Mouse (Mus musculus) left cerebral cortex, postnatal 14 days (tissue): ENCODE data around the gene Olfr1045. TPM values are rescaled to one million over a fixed set of nuclear protein-coding genes. Genes with fewer than 3 reads are reported as not detected.
"Not testable (repeated sequence)": the region's sequence is repeated elsewhere in the genome, so short reads cannot be mapped to it uniquely, and the experiment has no call there.

Experiments
- DNase-seq, 2 experiments: peaks; one replicate each; pipeline ENCODE4 v3.0.0; 2021 to 2022; ENCODE audit warnings: low spot score in 2 of 2, mixed read lengths in 1 of 2
- intact Hi-C: fragments of 180-260 bp; cut with DNase I; formaldehyde crosslinking; loops from one replicate; pipeline ENCODE4 v1.15.1; 2025
- long read RNA-seq, 2 experiments: library from polyadenylated mRNA; stranded (forward); transcript quantifications; one replicate each; pipeline ENCODE4 v2.0.0; 2021
- total RNA-seq, 2 experiments: library from RNA; stranded (reverse); gene quantifications; 2 replicates each; pipeline ENCODE4 v1.2.3; 2021

The Olfr1045 gene
- total RNA-seq = not detected
- long read RNA-seq, experiment 1 = 0 reads
- long read RNA-seq, experiment 2 = 0 reads

DNA sequence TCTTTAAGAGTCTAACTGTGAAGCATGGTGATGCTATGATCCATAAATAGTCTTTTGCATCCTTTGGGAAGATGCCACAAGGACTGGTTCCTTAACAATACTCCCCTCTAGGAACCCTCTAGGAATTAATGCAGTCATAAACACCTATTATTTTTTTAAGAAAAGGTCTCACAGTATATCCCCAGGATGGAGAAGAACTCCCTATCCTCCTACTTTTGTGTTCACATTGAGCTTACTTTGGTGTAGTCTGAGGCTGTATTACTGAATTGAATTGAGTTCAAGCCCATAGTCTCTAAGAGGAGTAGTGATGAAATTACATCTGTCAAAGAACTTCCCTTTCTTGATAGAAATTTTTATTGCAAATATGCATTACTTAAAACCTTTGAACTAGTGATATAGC is at the start of gene Olfr1045:
Olfr1045 (minus strand) TSS at position 101 of the 400 bp plus-strand sequence.
- no peak for DNase-seq
- intact Hi-C loops = no loop called here

DNA sequence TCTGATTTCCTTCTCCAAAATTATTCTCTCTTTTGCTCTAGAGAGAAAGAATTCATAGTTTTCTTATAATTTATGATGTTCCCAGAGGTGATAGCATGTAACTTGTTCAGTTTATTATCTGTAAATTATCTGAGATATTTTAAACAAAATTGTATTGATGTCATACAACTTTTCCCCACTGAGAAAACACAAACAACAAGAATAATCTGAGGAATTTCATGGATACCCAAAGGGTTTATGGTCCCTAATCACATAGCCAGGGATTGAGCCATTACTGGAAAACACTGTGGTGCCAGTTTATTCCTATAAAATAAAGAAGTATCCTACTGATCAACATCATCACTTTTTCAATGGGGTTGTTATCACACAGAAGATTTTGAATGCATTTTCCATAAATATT is 37.4 kb upstream of the Olfr1045 start, which contains the start of gene Olfr1048:
Olfr1048 (minus strand) TSS at position 101 of the 400 bp plus-strand sequence.
- intact Hi-C loops = no loop called here
- DNase-seq = no peak

DNA sequence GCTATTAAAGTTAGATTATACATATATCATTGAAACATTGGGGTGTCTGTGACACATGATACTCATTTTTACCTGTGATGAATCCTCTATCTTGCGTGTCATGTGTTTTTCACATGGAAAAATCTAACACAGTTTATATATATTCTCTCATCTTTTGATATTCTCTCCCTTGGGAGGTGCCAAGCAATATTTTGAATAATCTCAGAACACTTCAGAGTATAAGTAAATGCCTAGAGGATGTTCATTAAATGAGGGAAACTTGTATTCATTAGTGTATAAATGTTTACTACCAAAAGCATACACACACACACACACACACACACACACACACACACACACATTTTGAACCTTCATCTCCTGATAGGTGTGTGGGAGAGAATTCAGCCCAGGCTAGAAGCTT is 28.5 kb upstream of the Olfr1045 start, which contains the start of gene Olfr1047:
Olfr1047 (minus strand) TSS at position 101 of the 400 bp plus-strand sequence.
- no peak for DNase-seq
- intact Hi-C loops = no loop called here

DNA sequence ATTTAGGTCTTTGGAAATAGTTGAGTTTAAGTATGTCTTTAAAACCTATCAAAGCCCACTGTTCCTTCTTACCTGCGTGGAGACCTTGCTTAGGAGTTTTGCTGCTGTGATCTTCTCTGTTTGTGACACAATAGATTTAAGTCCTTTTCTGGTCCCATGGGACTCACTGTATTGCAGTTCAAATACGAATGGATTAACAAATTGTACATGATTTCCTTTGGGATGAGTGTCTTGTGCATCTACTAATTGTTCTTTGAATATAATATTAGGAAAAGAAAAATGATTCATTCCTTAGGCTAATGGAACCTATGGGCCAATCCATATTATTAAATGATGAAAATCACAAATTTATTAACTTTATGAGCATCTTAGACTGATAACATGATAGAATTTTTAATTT is 16.4 kb upstream of the Olfr1045 start, which contains the start of gene Olfr1046:
Olfr1046 (minus strand) TSS at position 101 of the 400 bp plus-strand sequence.
- DNase-seq = no peak
- intact Hi-C loops = no loop called here

DNA sequence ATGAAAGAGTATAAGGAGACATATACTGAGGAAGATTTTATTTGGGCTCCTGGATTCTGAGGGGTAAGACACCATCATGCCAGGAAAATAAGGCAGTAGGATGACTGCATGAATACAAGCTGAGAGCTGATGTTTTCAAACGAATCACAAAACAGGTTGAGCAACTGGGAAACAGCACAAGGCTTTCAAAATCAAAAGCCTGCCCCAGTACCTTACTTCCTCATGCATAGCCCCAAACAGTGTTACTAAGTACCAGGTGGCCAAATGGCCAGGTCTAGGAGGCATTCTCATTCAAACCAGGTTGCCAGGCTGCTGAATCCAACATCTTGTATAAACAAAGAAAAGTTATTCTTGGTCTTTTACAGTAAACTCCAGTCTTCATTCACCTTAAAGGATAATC is 6.9 kb downstream of the Olfr1045 start:
- no peak for DNase-seq
- intact Hi-C loops = no loop called here

DNA sequence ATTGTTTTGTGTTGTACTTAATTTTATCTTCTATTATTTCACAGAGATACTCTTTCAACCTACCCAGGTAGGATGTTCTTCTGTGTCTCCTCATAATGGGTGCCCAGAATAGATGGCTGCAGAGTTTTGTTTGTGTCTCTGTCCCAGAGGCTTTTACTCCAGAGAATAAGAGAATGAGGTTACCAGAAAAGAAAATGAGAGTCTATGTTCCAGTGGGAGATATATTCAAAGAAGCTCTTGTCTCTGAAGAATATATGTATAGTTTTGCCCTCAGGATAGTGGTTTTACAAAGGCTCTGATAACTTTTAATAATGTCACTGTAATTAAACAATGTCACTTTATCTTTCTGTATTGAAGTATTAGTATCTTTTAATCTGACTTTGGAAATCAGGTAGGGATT is 17.2 kb downstream of the Olfr1045 start, which contains the start of gene Olfr52:
Olfr52 (minus strand) TSS at position 101 of the 400 bp plus-strand sequence.
- intact Hi-C loops = no loop called here

DNA sequence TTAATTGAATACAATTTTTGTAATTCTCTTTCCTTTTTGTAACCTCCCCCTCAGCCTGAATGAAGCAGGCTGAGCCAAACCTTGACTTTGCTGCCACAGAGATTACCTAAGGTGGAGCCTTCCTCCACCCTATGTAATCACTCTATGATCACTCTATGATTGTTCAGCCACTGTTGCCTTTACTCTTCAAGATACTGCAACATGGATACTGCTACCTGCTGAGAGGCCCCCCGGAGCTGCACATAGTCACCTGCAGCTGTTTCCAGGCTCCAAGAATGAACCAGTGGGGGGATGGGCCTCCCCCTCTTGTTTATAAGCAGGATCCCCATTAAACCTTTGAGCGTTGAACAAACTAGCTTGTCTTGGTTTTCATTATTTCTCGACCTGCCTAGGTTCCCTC is 22.9 kb downstream of the Olfr1045 start:
- DNase-seq = no peak
- intact Hi-C loops = no loop called here

More for the DNA sequence above, 17.2 kb downstream of the Olfr1045 start, which contains the start of gene Olfr52:
- DNase-seq = no peak

DNA sequence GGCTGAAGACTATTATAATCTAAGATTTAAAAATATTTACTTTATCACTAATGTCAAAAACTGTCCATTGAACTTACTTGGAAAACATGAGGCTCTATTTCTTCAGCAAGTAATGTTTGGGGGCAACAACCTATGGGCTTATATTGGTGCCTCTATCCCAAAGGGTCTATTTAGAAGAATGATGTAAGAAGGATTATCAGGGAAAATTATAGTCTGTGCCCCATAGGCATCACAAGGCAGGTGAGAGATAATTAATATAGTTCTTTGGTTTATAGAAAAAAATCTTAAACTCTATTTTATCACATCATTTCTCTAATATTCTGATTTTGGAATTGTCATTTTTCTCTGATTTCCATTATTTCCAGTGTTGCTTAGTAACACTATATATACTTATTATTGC is 25.1 kb downstream of the Olfr1045 start, which contains the start of gene Olfr1044:
Olfr1044 (minus strand) TSS at position 101 of the 400 bp plus-strand sequence.
- no peak for DNase-seq
- intact Hi-C loops = no loop called here

DNA sequence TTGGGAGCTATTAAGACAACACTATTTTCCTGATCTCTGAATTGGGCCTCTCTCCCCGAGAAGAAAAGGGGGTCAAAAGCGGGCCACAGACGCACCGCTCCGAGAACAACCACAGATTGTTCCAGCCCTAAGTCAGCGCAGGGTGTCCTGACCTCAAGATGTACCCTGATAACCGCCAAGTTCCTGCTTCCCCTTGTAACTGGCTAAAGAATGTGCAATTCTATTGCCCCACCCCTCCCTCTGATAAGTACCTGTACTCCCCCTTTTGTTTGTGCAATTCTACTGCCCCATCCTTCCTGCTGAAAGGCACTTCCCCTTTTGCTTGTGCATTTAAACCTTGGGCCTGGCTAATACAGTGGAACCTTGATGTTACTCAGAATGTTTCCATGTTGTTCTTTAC is 27.4 kb downstream of the Olfr1045 start:
- DNase-seq, intact Hi-C loops: not testable (repeated sequence)

DNA sequence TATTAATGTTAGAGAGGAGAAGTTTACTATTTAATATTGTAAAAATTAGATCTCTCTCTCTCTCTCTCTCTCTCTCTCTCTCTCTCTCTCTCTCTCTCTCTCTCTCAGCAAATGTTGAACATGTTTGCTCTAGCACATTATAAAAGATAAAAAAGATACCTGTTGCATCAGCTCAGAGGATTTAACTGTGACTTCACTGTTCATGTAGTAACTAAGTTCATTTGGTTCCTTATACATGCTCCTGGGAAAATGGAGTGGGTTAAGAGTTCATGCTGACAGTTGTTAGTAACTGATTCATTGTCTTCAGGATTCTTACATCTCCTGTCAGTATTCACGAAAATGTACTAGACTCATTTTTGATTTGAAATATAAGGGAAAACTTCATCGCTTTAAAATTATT is 35.4 kb downstream of the Olfr1045 start, which contains the start of gene Olfr1043:
Olfr1043 (minus strand) TSS at position 101 of the 400 bp plus-strand sequence.
- DNase-seq = no peak
- intact Hi-C loops = no loop called here

DNA sequence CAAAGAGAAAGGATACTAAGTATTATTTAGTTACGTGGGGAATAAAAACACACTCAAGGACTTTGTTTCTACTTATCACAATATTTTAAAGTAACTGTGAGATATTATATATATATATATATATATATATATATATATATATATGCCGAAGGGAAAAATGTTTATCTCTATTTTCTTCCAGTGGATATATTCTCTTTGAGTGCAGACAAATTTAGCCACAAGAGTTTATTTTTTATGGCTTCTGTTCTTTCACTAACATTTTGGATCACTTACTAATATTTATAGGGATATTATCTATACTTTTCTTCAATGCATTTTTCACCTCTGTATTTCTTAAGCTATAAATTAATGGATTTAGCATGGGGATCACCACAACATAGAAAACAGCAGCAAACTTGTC is 41.1 kb downstream of the Olfr1045 start, which contains the start of gene Olfr1042:
Olfr1042 (minus strand) TSS at position 101 of the 400 bp plus-strand sequence.
- no peak for DNase-seq
- intact Hi-C loops = no loop called here

DNA sequence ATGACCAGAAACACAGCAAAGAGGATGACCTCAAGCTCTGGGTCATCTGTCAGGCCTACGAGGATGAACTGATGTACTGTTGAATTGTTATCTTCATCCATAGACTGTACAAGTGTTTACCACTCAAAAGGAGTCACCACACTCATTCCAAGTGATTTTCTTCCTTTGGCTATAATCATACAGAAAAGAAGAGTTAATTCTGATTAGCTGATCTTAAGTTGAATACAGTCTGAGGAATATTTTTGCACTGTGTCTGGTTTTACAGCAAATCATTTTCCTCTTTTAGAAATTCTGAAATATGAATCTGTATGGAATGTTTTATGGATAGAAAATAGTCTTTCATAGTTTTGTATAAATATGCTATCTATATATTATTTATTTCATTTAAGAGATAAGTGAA is 56.2 kb downstream of the Olfr1045 start, which contains the start of gene Olfr1040:
Olfr1040 (minus strand) TSS at position 101 of the 400 bp plus-strand sequence.
- DNase-seq = no peak
- intact Hi-C loops = no loop called here

Other genes starting within 250 kb of the Olfr1045 start
- gene Olfr1029, start 229.1 kb downstream of the Olfr1045 start, total RNA-seq = not detected
- not detected for gene Olfr1030, start 223.7 kb downstream of the Olfr1045 start, total RNA-seq
- gene Olfr1031, start 212.7 kb downstream of the Olfr1045 start, total RNA-seq = not detected
- gene Olfr1032, start 197.5 kb downstream of the Olfr1045 start, total RNA-seq = not detected
- gene Olfr1033, start 182.4 kb downstream of the Olfr1045 start, total RNA-seq = not detected
- not detected for gene Olfr1034, start 157.1 kb downstream of the Olfr1045 start, total RNA-seq
- not detected for gene Olfr1036, start 129.0 kb downstream of the Olfr1045 start, total RNA-seq
- gene Olfr1037, start 115.6 kb downstream of the Olfr1045 start, total RNA-seq = not detected
- gene Olfr1039, start 67.1 kb downstream of the Olfr1045 start, total RNA-seq = not detected
- gene Olfr1040, start 56.3 kb downstream of the Olfr1045 start, total RNA-seq = not detected
- not detected for gene Olfr1042, start 41.2 kb downstream of the Olfr1045 start, total RNA-seq
- not detected for gene Olfr1043, start 35.5 kb downstream of the Olfr1045 start, total RNA-seq
- gene Olfr1044, start 25.2 kb downstream of the Olfr1045 start, total RNA-seq = not detected
- not detected for gene Olfr52, start 17.3 kb downstream of the Olfr1045 start, total RNA-seq
- gene Olfr1046, start 16.3 kb upstream of the Olfr1045 start, total RNA-seq = not detected
- gene Olfr1047, start 28.4 kb upstream of the Olfr1045 start, total RNA-seq = not detected
- gene Olfr1048, start 37.3 kb upstream of the Olfr1045 start, total RNA-seq = not detected
- gene Olfr1049, start 55.3 kb upstream of the Olfr1045 start, total RNA-seq = not detected
- gene Olfr1051, start 76.1 kb upstream of the Olfr1045 start, total RNA-seq = not detected
- gene Olfr1052, start 89.4 kb upstream of the Olfr1045 start, total RNA-seq = not detected
- gene Olfr1053, start 112.3 kb upstream of the Olfr1045 start, total RNA-seq = not detected
- not detected for gene Olfr1054, start 132.4 kb upstream of the Olfr1045 start, total RNA-seq
- gene Olfr1055, start 147.3 kb upstream of the Olfr1045 start, total RNA-seq = not detected
- not detected for gene Olfr1056, start 159.5 kb upstream of the Olfr1045 start, total RNA-seq
- not detected for gene Olfr1057, start 175.4 kb upstream of the Olfr1045 start, total RNA-seq
- not detected for gene Olfr1058, start 185.6 kb upstream of the Olfr1045 start, total RNA-seq
- gene Olfr1061, start 211.0 kb upstream of the Olfr1045 start, total RNA-seq = not detected
- gene Olfr1062, start 223.7 kb upstream of the Olfr1045 start, total RNA-seq = not detected
- not detected for gene Olfr1065, start 247.6 kb upstream of the Olfr1045 start, total RNA-seq